Mouse (Mus musculus): ENCODE results near the gene Mapk1ip1l. TPM values are rescaled to one million over a fixed set of nuclear protein-coding genes. Genes with fewer than 3 reads are reported as not detected.
A peak's percentile ranks its signal among the peaks of the same experiment; 100 is the strongest.
"Not testable (repeated sequence)": the region's sequence is repeated elsewhere in the genome, so short reads cannot be mapped to it uniquely, and the experiment has no call there.

Mapk1ip1l gene
- polyA plus RNA-seq, 1 experiment = 23.4 TPM

GRCm38 (mm10) chr14:47305933-47306332 is 7.9 kb downstream of the Mapk1ip1l start:
- Histone ChIP-seq H3K27ac (ENCODE audit: insufficient read depth, low read length) (no peak overlapping the region), H3K4me1 (ENCODE audit: control insufficient read depth, insufficient read depth, low read length) (peaks cover 11% of the 10 kb centered on the region; the same call in 1 of the 2 replicates), H3K4me3 (replicated peaks; ENCODE audit: insufficient read depth, low read depth, low read length) (no peak overlapping the region), H3K27me3 (ENCODE audit: control insufficient read depth, insufficient read depth, low read length) (no peaks in the 10 kb centered on the region)
- TF ChIP-seq POLR2A (IDR thresholded peaks at IDR 0.05; ENCODE audit: borderline replicate concordance, insufficient read depth, low read length) (no peak), CTCF (IDR thresholded peaks at IDR 0.05; ENCODE audit: borderline replicate concordance, insufficient read depth, low read depth, low read length) (no peak)
- 93% methylated on average over 4 of the region's 4 CpGs for WGBS
- DNase-seq = no peak

- WGBS = 88% methylated on average over 3 of the region's 3 CpGs
- peak in 1 of 2 experiments; percentile 1 for DNase-seq
- H3K4me1 ChIP-seq (ENCODE audit: control insufficient read depth, insufficient read depth, low read length) = peaks cover 16% of the 10 kb centered on the region
- H3K27me3 ChIP-seq (ENCODE audit: control insufficient read depth, insufficient read depth, low read length) = no peaks in the 10 kb centered on the region
- no peak overlapping the region for H3K27ac ChIP-seq (ENCODE audit: insufficient read depth, low read length)
- no peak for TF ChIP-seq CTCF (IDR thresholded peaks at IDR 0.05; ENCODE audit: borderline replicate concordance, insufficient read depth, low read depth, low read length)
- TF ChIP-seq POLR2A (IDR thresholded peaks at IDR 0.05; ENCODE audit: borderline replicate concordance, insufficient read depth, low read length) = no peak
- H3K4me3 ChIP-seq (replicated peaks; ENCODE audit: insufficient read depth, low read depth, low read length) = no peak overlapping the region
Measured at GRCm38 (mm10) chr14:47307669-47308068, 9.6 kb downstream of the Mapk1ip1l start.

- Histone ChIP-seq H3K27me3 (ENCODE audit: control insufficient read depth, insufficient read depth, low read length) (no peaks in the 10 kb centered on the region), H3K27ac (ENCODE audit: insufficient read depth, low read length) (no peak overlapping the region), H3K4me3 (replicated peaks; ENCODE audit: insufficient read depth, low read depth, low read length) (no peak overlapping the region), H3K4me1 (ENCODE audit: control insufficient read depth, insufficient read depth, low read length) (peaks cover 16% of the 10 kb centered on the region)
- no peak for TF ChIP-seq CTCF (IDR thresholded peaks at IDR 0.05; ENCODE audit: borderline replicate concordance, insufficient read depth, low read depth, low read length)
- no peak for TF ChIP-seq POLR2A (IDR thresholded peaks at IDR 0.05; ENCODE audit: borderline replicate concordance, insufficient read depth, low read length)
- DNase-seq = no peak
- 94% methylated on average over 1 of the region's 1 CpGs for WGBS
Measured at GRCm38 (mm10) chr14:47309061-47309460, 11.0 kb downstream of the Mapk1ip1l start.

- Histone ChIP-seq H3K27me3 (ENCODE audit: control insufficient read depth, insufficient read depth, low read length) (no peaks in the 10 kb centered on the region), H3K4me3 (replicated peaks; ENCODE audit: insufficient read depth, low read depth, low read length) (no peak overlapping the region), H3K27ac (ENCODE audit: insufficient read depth, low read length) (peak overlapping the region; percentile 68), H3K4me1 (ENCODE audit: control insufficient read depth, insufficient read depth, low read length) (peaks cover 16% of the 10 kb centered on the region)
- TF ChIP-seq POLR2A (IDR thresholded peaks at IDR 0.05; ENCODE audit: borderline replicate concordance, insufficient read depth, low read length) (no peak), CTCF (IDR thresholded peaks at IDR 0.05; ENCODE audit: borderline replicate concordance, insufficient read depth, low read depth, low read length) (no peak)
- 19% methylated on average over 18 of the region's 18 CpGs for WGBS
- peak; percentile 88 to 91 for DNase-seq
Measured at GRCm38 (mm10) chr14:47310342-47311181, 12.5 kb downstream of the Mapk1ip1l start.

GRCm38 (mm10) chr14:47319362-47319761 is 21.3 kb downstream of the Mapk1ip1l start:
- Histone ChIP-seq H3K4me3 (replicated peaks; ENCODE audit: insufficient read depth, low read depth, low read length) (no peak overlapping the region), H3K27me3 (ENCODE audit: control insufficient read depth, insufficient read depth, low read length) (no peaks in the 10 kb centered on the region), H3K4me1 (ENCODE audit: control insufficient read depth, insufficient read depth, low read length) (no peaks in the 10 kb centered on the region), H3K27ac (ENCODE audit: insufficient read depth, low read length) (no peak overlapping the region)
- WGBS = 92% methylated on average over 5 of the region's 5 CpGs
- no peak for DNase-seq
- no peak for TF ChIP-seq CTCF (IDR thresholded peaks at IDR 0.05; ENCODE audit: borderline replicate concordance, insufficient read depth, low read depth, low read length)
- TF ChIP-seq POLR2A (IDR thresholded peaks at IDR 0.05; ENCODE audit: borderline replicate concordance, insufficient read depth, low read length) = no peak

GRCm38 (mm10) chr14:47321581-47321980 is 23.5 kb downstream of the Mapk1ip1l start:
- H3K4me3 ChIP-seq (replicated peaks; ENCODE audit: insufficient read depth, low read depth, low read length); H3K4me1 ChIP-seq (ENCODE audit: control insufficient read depth, insufficient read depth, low read length); H3K27me3 ChIP-seq (ENCODE audit: control insufficient read depth, insufficient read depth, low read length); H3K27ac ChIP-seq (ENCODE audit: insufficient read depth, low read length); DNase-seq: not testable (repeated sequence)
- WGBS = 92% methylated on average over 7 of the region's 8 CpGs

GRCm38 (mm10) chr14:47325965-47326761 is 28.1 kb downstream of the Mapk1ip1l start:
- DNase-seq = no peak
- H3K4me3 ChIP-seq (replicated peaks; ENCODE audit: insufficient read depth, low read depth, low read length) = no peak overlapping the region
- no peak overlapping the region for H3K27ac ChIP-seq (ENCODE audit: insufficient read depth, low read length)
- 81% methylated on average over 9 of the region's 9 CpGs for WGBS
- H3K27me3 ChIP-seq (ENCODE audit: control insufficient read depth, insufficient read depth, low read length) = no peaks in the 10 kb centered on the region
- no peak for TF ChIP-seq POLR2A (IDR thresholded peaks at IDR 0.05; ENCODE audit: borderline replicate concordance, insufficient read depth, low read length)
- TF ChIP-seq CTCF (IDR thresholded peaks at IDR 0.05; ENCODE audit: borderline replicate concordance, insufficient read depth, low read depth, low read length) = no peak
- no peaks in the 10 kb centered on the region for H3K4me1 ChIP-seq (ENCODE audit: control insufficient read depth, insufficient read depth, low read length)

- TF ChIP-seq POLR2A (IDR thresholded peaks at IDR 0.05; ENCODE audit: borderline replicate concordance, insufficient read depth, low read length) (no peak), CTCF (IDR thresholded peaks at IDR 0.05; ENCODE audit: borderline replicate concordance, insufficient read depth, low read depth, low read length) (no peak)
- WGBS = 95% methylated on average over 5 of the region's 5 CpGs
- Histone ChIP-seq H3K27me3 (ENCODE audit: control insufficient read depth, insufficient read depth, low read length) (no peaks in the 10 kb centered on the region), H3K4me3 (replicated peaks; ENCODE audit: insufficient read depth, low read depth, low read length) (no peak overlapping the region), H3K4me1 (ENCODE audit: control insufficient read depth, insufficient read depth, low read length) (no peaks in the 10 kb centered on the region), H3K27ac (ENCODE audit: insufficient read depth, low read length) (no peak overlapping the region)
- DNase-seq = no peak
Measured at GRCm38 (mm10) chr14:47327347-47327746, 29.3 kb downstream of the Mapk1ip1l start.
